Mouse (Mus musculus) liver, adult 2 months (tissue): Measurements from ENCODE around the gene Xpo5. TPM values are rescaled to one million over a fixed set of nuclear protein-coding genes. Genes with fewer than 3 reads are reported as not detected.

Experiments used
- DNase-seq: peaks from one replicate; pipeline ENCODE4 v3.0.0-alpha.2; 2011; ENCODE audit warnings: low read depth, low spot score; ENCODE audit errors: extremely low read depth
- H3K27ac ChIP-seq: fragments of 200-500 bp; replicated peaks from 2 replicates; pipeline ENCODE4 v1.5.1; 2012; ENCODE audit warnings: low read depth, mild to moderate bottlenecking, control low read depth, inconsistent platforms, low read length; ENCODE audit not compliant: insufficient read depth
- H3K27me3 ChIP-seq: fragments of 200-500 bp; 2 replicates; pipeline ENCODE4 v1.6.1; 2012; ENCODE audit warnings: mild to moderate bottlenecking, moderate library complexity, low read length, inconsistent platforms; ENCODE audit not compliant: control insufficient read depth, insufficient read depth
- H3K36me3 ChIP-seq: fragments of 200-500 bp; 2 replicates; pipeline ENCODE4 v1.6.1; 2012; ENCODE audit warnings: low read length, inconsistent platforms; ENCODE audit not compliant: control insufficient read depth, insufficient read depth
- H3K4me1 ChIP-seq: fragments of 200-500 bp; 2 replicates; pipeline ENCODE4 v1.6.1; 2011; ENCODE audit warnings: low read length; ENCODE audit not compliant: control insufficient read depth, insufficient read depth
- H3K4me3 ChIP-seq: fragments of 200-500 bp; 2 replicates; pipeline ENCODE4 v1.5.1; 2011; ENCODE audit warnings: low read depth, mild to moderate bottlenecking, control low read depth, low read length, moderate library complexity; ENCODE audit not compliant: insufficient read depth
- H3K79me2 ChIP-seq: fragments of 200-500 bp; 2 replicates; pipeline ENCODE4 v1.6.1; 2012; ENCODE audit warnings: inconsistent platforms, mild to moderate bottlenecking, low read length, moderate library complexity; ENCODE audit not compliant: control insufficient read depth, insufficient read depth
- H3K9ac ChIP-seq: fragments of 200-500 bp; 2 replicates; pipeline ENCODE4 v1.6.1; 2012; ENCODE audit warnings: low read depth, mild to moderate bottlenecking, control low read depth, inconsistent platforms, low read length
- CTCF ChIP-seq: fragments of 200-500 bp; IDR thresholded peaks from 2 replicates; pipeline ENCODE4 v1.5.1; 2011; ENCODE audit warnings: low read depth, low read length, control low read depth
- POLR2A ChIP-seq: fragments of 200-500 bp; IDR thresholded peaks from 2 replicates; pipeline ENCODE4 v1.6.1; 2011; ENCODE audit warnings: low read length, control low read depth; ENCODE audit not compliant: insufficient read depth; ENCODE audit errors: extremely low read depth
- WGBS: fragments of 180-500 bp; shearing (Covaris S2); methylation state at CpG from one replicate; pipeline ENCODE4 v1.1.7; 2018; 5-methylcytosine and 5-hydroxymethylcytosine counted together
- polyA plus RNA-seq: library from polyadenylated mRNA; depleted of rRNA; stranded (reverse); fragments of >200 nt; gene quantifications from 2 replicates; pipeline ENCODE4 v1.2.3, GENCODE M21; 2012
- total RNA-seq: library from RNA; depleted of rRNA; stranded (reverse); fragments of >200 nt; gene quantifications from 2 replicates; pipeline ENCODE4 v1.2.3, GENCODE M21; 2014

Gene Xpo5
- total and polyA plus RNA-seq, 2 experiments: 9.9 to 10.8 TPM

DNA sequence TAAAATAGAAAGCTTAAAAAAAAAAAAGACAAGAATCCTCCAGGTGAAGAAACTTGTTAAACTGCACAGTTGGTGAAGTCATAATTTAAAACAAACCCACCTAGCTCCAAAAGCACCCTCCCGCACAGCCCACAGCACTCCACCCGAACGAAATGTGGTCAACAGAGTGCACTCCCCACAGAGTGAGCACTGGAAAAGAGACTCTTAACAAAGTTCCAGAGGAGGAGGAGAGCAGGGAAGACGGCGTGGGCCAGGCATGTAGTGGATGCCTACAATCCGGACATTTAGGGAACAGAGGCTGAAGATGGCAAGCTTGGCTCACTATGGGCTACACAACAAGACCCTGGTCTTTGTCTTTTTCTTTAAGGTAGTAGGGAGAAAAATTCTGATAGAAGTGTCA, 72.5 kb downstream of the Xpo5 start:
- Histone ChIP-seq H3K4me3 (no peak overlapping the region), H3K79me2 (peaks cover 11% of the 10 kb centered on the region; the same call in 1 of the 2 replicates), H3K27ac (no peak overlapping the region), H3K27me3 (no peaks in the 10 kb centered on the region), H3K36me3 (peaks cover 9% of the 10 kb centered on the region), H3K9ac (no peak overlapping the region), H3K4me1 (no peaks in the 10 kb centered on the region)
- TF ChIP-seq POLR2A (no peak), CTCF (no peak)
- WGBS: 95% methylated on average over 6 of the region's 6 CpGs
- no peak for DNase-seq

DNA sequence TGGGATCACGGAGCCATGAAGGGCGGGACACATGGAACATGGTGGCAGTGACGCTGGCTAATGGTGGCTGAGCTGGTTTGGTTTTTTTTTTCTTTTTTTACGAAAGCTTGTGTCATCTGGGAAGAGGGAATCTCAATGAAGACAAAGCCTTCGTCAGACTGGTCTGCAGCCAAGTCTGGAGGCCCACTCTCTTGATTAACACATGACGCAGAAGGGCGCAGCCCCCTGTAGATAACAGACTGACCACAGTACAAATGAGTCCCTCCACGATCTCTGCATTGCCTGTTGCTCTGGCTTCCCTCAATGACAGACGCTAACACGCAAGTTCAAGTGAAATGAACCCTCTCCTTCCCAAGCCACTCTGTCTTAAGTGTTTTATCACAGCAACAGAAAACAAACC, 72.9 kb downstream of the Xpo5 start:
- Histone ChIP-seq H3K4me1 (no peaks in the 10 kb centered on the region), H3K27ac (no peak overlapping the region), H3K27me3 (no peaks in the 10 kb centered on the region), H3K9ac (no peak overlapping the region), H3K4me3 (no peak overlapping the region), H3K36me3 (peaks cover 9% of the 10 kb centered on the region), H3K79me2 (peaks cover 11% of the 10 kb centered on the region; the same call in 1 of the 2 replicates)
- WGBS: 94% methylated on average over 10 of the region's 10 CpGs
- no peak for DNase-seq
- no peak for TF ChIP-seq POLR2A
- TF ChIP-seq CTCF: no peak

DNA sequence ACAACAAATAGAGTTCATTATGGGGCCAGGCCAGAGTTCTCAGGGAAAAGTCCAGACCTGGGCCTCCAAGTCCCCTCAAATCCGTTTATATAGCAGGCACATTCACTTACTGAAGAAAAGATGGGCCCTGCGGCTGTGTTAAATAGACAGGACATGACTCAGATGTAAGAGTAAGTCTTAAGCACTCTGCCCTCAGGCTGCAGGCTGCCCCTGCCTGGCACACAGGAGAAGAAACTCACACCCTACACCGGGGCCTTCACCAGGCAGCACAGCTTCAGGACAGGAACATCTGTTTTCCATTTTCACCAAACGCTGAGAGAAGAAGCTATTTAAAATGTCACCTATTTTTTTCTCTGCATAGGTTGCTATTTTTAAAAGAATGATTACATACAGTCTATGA, 75.0 kb downstream of the Xpo5 start:
- H3K36me3 ChIP-seq: peaks cover 5% of the 10 kb centered on the region; the same call in 1 of the 2 replicates
- no peak for TF ChIP-seq POLR2A
- no peak for TF ChIP-seq CTCF
- no peak overlapping the region for H3K9ac ChIP-seq

DNA sequence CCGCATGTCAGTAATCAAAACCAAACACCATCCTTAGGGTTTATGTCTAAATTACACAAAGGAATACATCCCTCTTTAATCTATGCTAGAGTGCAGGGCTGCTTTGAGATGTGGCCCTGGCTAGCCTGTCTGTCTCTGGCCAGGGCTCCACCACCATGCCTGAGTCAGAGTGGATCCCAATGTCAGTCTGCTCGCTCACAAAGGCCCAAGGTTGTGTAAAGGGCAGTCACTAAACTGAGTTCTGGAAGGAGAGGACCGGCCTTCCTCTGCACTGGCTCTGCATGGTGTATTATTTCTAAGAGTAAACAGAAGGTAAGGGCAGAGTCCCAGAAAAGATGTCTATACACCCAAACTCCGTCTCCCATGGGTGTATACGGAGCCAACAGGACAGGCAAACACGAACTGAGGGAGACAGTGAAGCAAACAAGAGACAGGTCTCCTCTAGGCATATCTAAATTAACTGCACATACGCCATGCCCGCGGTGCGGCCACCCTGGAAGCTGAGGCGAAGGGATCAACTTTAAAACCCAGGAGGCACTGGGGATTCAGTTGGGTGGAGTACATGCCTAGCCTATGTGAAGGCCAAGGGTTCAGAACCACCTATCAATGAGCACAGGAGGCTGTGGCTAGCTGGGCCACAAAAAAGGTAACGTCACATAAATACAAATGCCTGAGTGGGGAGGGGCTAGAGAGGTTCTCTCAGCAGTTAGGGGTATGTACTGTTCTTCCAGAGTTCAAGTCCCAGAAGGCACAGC, 75.6 kb downstream of the Xpo5 start:
- peaks cover 4% of the 10 kb centered on the region for H3K4me1 ChIP-seq
- no peaks in the 10 kb centered on the region for H3K27me3 ChIP-seq
- H3K79me2 ChIP-seq: peaks cover 26% of the 10 kb centered on the region
- no peak overlapping the region for H3K4me3 ChIP-seq
- DNase-seq: no peak
- no peak overlapping the region for H3K27ac ChIP-seq
- peaks cover 5% of the 10 kb centered on the region; the same call in 1 of the 2 replicates for H3K36me3 ChIP-seq
- H3K9ac ChIP-seq: no peak overlapping the region
- no peak for TF ChIP-seq CTCF
- no peak for TF ChIP-seq POLR2A
- WGBS: 88% methylated on average over 12 of the region's 12 CpGs

More for the DNA sequence above, 75.0 kb downstream of the Xpo5 start:
- no peaks in the 10 kb centered on the region for H3K27me3 ChIP-seq
- H3K4me3 ChIP-seq: no peak overlapping the region
- peaks cover 24% of the 10 kb centered on the region for H3K79me2 ChIP-seq
- H3K27ac ChIP-seq: no peak overlapping the region
- DNase-seq: no peak
- H3K4me1 ChIP-seq: peaks cover 4% of the 10 kb centered on the region
- WGBS: 82% methylated on average over 4 of the region's 4 CpGs

DNA sequence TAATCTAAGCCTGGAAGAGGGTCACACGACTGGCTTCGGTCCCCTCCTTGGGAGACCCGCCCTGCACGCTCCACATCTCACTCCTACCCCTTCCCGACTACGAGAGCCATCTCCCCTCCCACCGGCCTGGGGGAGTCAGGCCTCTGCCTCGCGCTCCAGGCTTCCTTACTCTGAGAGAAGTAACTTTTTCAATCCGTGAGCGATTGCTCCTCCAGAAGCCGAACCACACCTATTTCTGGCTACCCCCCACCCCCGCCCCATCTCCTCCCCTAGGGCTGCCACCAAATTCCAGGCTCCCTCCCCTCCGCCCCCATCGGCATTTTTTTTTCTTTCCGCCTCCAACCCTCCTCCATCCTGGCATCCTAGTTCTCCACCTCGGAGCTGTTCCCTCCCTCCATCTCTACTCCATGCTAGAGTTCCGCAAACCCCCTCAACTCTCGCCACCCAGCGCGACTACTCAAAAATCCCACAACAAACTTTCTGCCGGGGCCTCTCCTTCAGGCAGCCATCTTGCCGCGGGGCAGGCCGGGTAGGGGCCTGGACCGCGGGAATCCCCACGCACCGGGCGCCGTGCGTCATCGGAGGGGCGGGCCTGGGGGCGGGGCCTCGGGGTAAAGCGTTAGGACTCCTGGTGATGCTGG, 80.0 kb downstream of the Xpo5 start, which contains the start of gene Tjap1:
Gene Tjap1 (minus strand): TSS at position 544 of the 641 bp plus-strand sequence.
- under 1% methylated on average over 37 of the region's 37 CpGs for WGBS
- Histone ChIP-seq H3K27ac (peak within 1 kb of the TSS; percentile 47; the same call in 1 of the 2 replicates), H3K36me3 (peaks cover 5% of the 10 kb centered on the region; the same call in 1 of the 2 replicates), H3K79me2 (peaks cover 18% of the 10 kb centered on the region), H3K27me3 (no peaks in the 10 kb centered on the region), H3K9ac (peak within 1 kb of the TSS; percentile 87), H3K4me3 (peak within 1 kb of the TSS; percentile 76), H3K4me1 (peaks cover 4% of the 10 kb centered on the region)
- DNase-seq: peak; percentile 42
- no peak for TF ChIP-seq CTCF
- TF ChIP-seq POLR2A: 0 out of 2 replicates have a peak, but pooled peaks have one; percentile 34
